Comparison of ENCODE assay signal across 22 mouse cellular contexts in genomic region chr7:127817053-127817452, GRCm38 (mm10). TPM values are rescaled to one million over a fixed set of nuclear protein-coding genes. Genes with fewer than 3 reads are reported as not detected.
A peak's percentile ranks its signal among the peaks of the same experiment; 100 is the strongest.
DNase-seq lines count a peak whose midpoint lies in the region; TF ChIP-seq lines count a peak whose summit lies in the region.
"Had no signal": no experiment of that assay in that cellular context is flagged by ENCODE, and none has a peak within 500 bp of the region (broad histone marks: within the 10 kb centered on the region; RNA-seq: fewer than 3 reads in every experiment).

No protein-coding gene starts in this region.

- no peaks in the 10 kb centered on the region for H3K9me3 ChIP-seq in ES-E14 (ENCODE audit: control insufficient read depth, insufficient read depth, low read depth, low read length)
- H3K9me3 ChIP-seq: embryonic facial prominence, embryonic 10.5 days; forebrain, embryonic 13.5 days; heart, embryonic 10.5 days; hindbrain, embryonic 12.5 days had no signal

- 16% methylated on average over 7 of the region's 7 CpGs for WGBS in cerebellum, adult 2 months

- TF ChIP-seq CTCF in cerebellum, adult 2 months (IDR thresholded peaks at IDR 0.05; ENCODE audit: borderline replicate concordance, insufficient read depth, low read depth, low read length) = no peak
- TF ChIP-seq CTCF in gastrocnemius, adult 2 months (IDR thresholded peaks at IDR 0.05) = no peak

- no peaks in the 10 kb centered on the region for H3K27me3 ChIP-seq in cerebellum, adult 2 months (ENCODE audit: control insufficient read depth, insufficient read depth, low read length)
- H3K27me3 ChIP-seq: CH12.LX; forebrain, embryonic 13.5 days; hindbrain, embryonic 12.5 days had no signal

- peaks cover 55% of the 10 kb centered on the region for H3K4me1 ChIP-seq in cerebellum, adult 2 months (ENCODE audit: control insufficient read depth, insufficient read depth, low read length)
- peaks cover 1 to 14% of the 10 kb centered on the region in 2 experiments; a peak in 2 of 4 replicates for H3K4me1 ChIP-seq in ES-E14 (ENCODE audit: control insufficient read depth in 2 of 2, insufficient read depth in 2 of 2, low read length in 2 of 2, poor library complexity in 1 of 2)
- H3K4me1 ChIP-seq in brown adipose tissue, adult 24 weeks (ENCODE audit: control insufficient read depth, insufficient read depth, insufficient read length, low read length) = peaks cover 29% of the 10 kb centered on the region

- no peaks in the 10 kb centered on the region for H3K36me3 ChIP-seq in ES-E14 (ENCODE audit: control insufficient read depth, insufficient read depth, low read length, poor library complexity, severe bottlenecking)

- no peak overlapping the region for H3K4me3 ChIP-seq in cerebellum, adult 2 months (replicated peaks; ENCODE audit: insufficient read depth, low read depth, low read length)
- H3K4me3 ChIP-seq in gastrocnemius, adult 2 months = no peak overlapping the region
- no peak overlapping the region for H3K4me3 ChIP-seq in ES-E14 (ENCODE audit: insufficient read depth in 1 of 2, low read depth in 1 of 2, low read length in 2 of 2, poor library complexity in 1 of 2, severe bottlenecking in 1 of 2)
- H3K4me3 ChIP-seq in brown adipose tissue, adult 24 weeks (ENCODE audit: insufficient read depth, low read depth, low read length) = no peak overlapping the region
- H3K4me3 ChIP-seq: embryonic facial prominence, embryonic 10.5 days; forebrain, embryonic 13.5 days; heart, embryonic 10.5 days; hindbrain, embryonic 12.5 days had no signal

- DNase-seq in cerebellum, adult 2 months = peak; percentile 55 to 62
- DNase-seq in cerebellum, adult 11 months = no peak
- no peak for DNase-seq in gastrocnemius, adult 2 months
- DNase-seq in gastrocnemius, postnatal 10 days = no peak
- no peak for DNase-seq in ES-E14 (ENCODE audit: low read depth, low spot score)
- no peak for DNase-seq in urinary bladder, postnatal 36 days (ENCODE audit: low spot score in 2 of 2)
- no peak for DNase-seq in adrenal gland, adult 18-20 months (ENCODE audit: low spot score in 2 of 2)
- DNase-seq: adrenal gland, adult 8-10 months; heart, postnatal 4 days; kidney, adult 8-10 months had no signal

- no peak overlapping the region for H3K9ac ChIP-seq in ES-E14 (ENCODE audit: insufficient read depth, low read depth, low read length, poor library complexity, severe bottlenecking)
- H3K9ac ChIP-seq: hindbrain, embryonic 12.5 days had no signal

- H3K27ac ChIP-seq in cerebellum, adult 2 months (ENCODE audit: insufficient read depth, low read length) = peak overlapping the region; percentile 49
- peak overlapping the region; percentile 50 for H3K27ac ChIP-seq in gastrocnemius, adult 2 months
- H3K27ac ChIP-seq in ES-E14 (ENCODE audit: insufficient read depth, low read depth, low read length, poor library complexity, severe bottlenecking) = no peak overlapping the region
- peak overlapping the region; percentile 62 for H3K27ac ChIP-seq in brown adipose tissue, adult 24 weeks (replicated peaks; ENCODE audit: low read depth, low read length)
- H3K27ac ChIP-seq: embryonic facial prominence, embryonic 10.5 days; forebrain, embryonic 13.5 days; heart, embryonic 10.5 days; hindbrain, embryonic 12.5 days had no signal

- intact Hi-C loops in gastrocnemius, adult 2 months (cut with DNase I) = no loop called here

- no peak for TF ChIP-seq POLR2A in cerebellum, adult 2 months (IDR thresholded peaks at IDR 0.05; ENCODE audit: borderline replicate concordance, insufficient read depth, low read length)

- in situ Hi-C loops in ES-E14 (cut with MboI; ENCODE audit: low sequenced_read_pairs in 2 of 2, unreplicated experiment in 2 of 2) = no loop called here

TF ChIP-seq in ES-E14, 5 proteins besides CTCF, POLR2A, EP300 and RAD21:
- TF ChIP-seq ZNF384 (IDR thresholded peaks at IDR 0.05; ENCODE audit: low read depth, low read length) (0 out of 2 replicates have a peak, but pooled peaks have one; percentile 4), CHD2 (IDR thresholded peaks at IDR 0.05; ENCODE audit: low read depth, low read length) (no peak)

RNA-seq across cellular contexts. Expression of gene Stx4a, which starts 7.0 kb away (rescaled TPM):
- polyA plus RNA-seq in cerebellum, adult 2 months (2012; rRNA removed) = 127 and 153 TPM in 2 replicates
- total RNA-seq in gastrocnemius, adult 2 months (2021) = 10 to 100 TPM; 55.4 to 59.0 TPM
- total RNA-seq in gastrocnemius, postnatal 10 days (2021) = 10 to 100 TPM; 52.6 to 69.7 TPM
- total RNA-seq in ES-E14 (2012; rRNA removed) = 20.9 and 23.7 TPM in 2 replicates
- polyA plus RNA-seq in brown adipose tissue, adult 24 weeks (2012; ENCODE audit: insufficient read depth, insufficient read length, missing spikeins) = 89.1 and 91.8 TPM in 2 replicates
- 100 to 1,000 TPM in 1 of 2 experiments, 10 to 100 TPM in 1; 99.2 to 104 TPM for total RNA-seq in adrenal gland, adult 18-20 months (2021)

RNA-seq across cellular contexts. Expression of gene Stx1b, which starts 7.3 kb away (rescaled TPM):
- 452 and 453 TPM in 2 replicates for polyA plus RNA-seq in cerebellum, adult 2 months (2012; rRNA removed)
- 1 to 10 TPM; 1.0 TPM for total RNA-seq in gastrocnemius, adult 2 months (2021)
- total RNA-seq in gastrocnemius, postnatal 10 days (2021) = 1 to 10 TPM; 3.0 to 4.6 TPM
- 1.4 and 1.7 TPM in 2 replicates for total RNA-seq in ES-E14 (2012; rRNA removed)
- 4.8 and 8.4 TPM in 2 replicates for polyA plus RNA-seq in brown adipose tissue, adult 24 weeks (2012; ENCODE audit: insufficient read depth, insufficient read length, missing spikeins)
- total RNA-seq in adrenal gland, adult 18-20 months (2021) = 1 to 10 TPM; 4.2 to 5.6 TPM

RNA-seq across cellular contexts. Expression of gene Hsd3b7, which starts 16.6 kb away (rescaled TPM):
- polyA plus RNA-seq in cerebellum, adult 2 months (2012; rRNA removed) = 30.4 and 39.6 TPM in 2 replicates
- total RNA-seq in gastrocnemius, adult 2 months (2021) = 1 to 10 TPM; 4.7 to 6.2 TPM
- 10 to 100 TPM in 1 of 2 experiments, 1 to 10 TPM in 1; 8.1 to 12.5 TPM for total RNA-seq in gastrocnemius, postnatal 10 days (2021)
- 14.7 and 22.5 TPM in 2 replicates for total RNA-seq in ES-E14 (2012; rRNA removed)
- polyA plus RNA-seq in brown adipose tissue, adult 24 weeks (2012; ENCODE audit: insufficient read depth, insufficient read length, missing spikeins) = 39.6 and 47.1 TPM in 2 replicates
- total RNA-seq in adrenal gland, adult 18-20 months (2021) = 10 to 100 TPM; 31.5 to 40.4 TPM

RNA-seq across cellular contexts. Expression of gene Gm49388, which starts 31.6 kb away (rescaled TPM):
- polyA plus RNA-seq in cerebellum, adult 2 months (2012; rRNA removed) = 0.46 and 0.47 TPM in 2 replicates
- 1 to 10 TPM; 1.9 to 2.1 TPM for total RNA-seq in gastrocnemius, adult 2 months (2021)
- total RNA-seq in gastrocnemius, postnatal 10 days (2021) = under 1 TPM in 1 of 2 experiments, not detected in 1; 0.47 TPM
- 1.5 and 1.9 TPM in 2 replicates for total RNA-seq in ES-E14 (2012; rRNA removed)
- polyA plus RNA-seq in brown adipose tissue, adult 24 weeks (2012; ENCODE audit: insufficient read depth, insufficient read length, missing spikeins) = 0.54 TPM in 1 of 2 replicates, not detected in the other
- total RNA-seq in adrenal gland, adult 18-20 months (2021) = 1 to 10 TPM; 2.4 to 3.0 TPM
- polyA plus RNA-seq: brain, embryonic 14.5 days; embryonic facial prominence, embryonic 10.5 days; embryonic facial prominence, embryonic 14.5 days; forebrain, embryonic 13.5 days; heart, embryonic 10.5 days; heart, embryonic 14.5 days; hindbrain, embryonic 12.5 days; hindbrain, embryonic 16.5 days; inflammation-experienced regulatory T-cells, adult 6 months; intestine, postnatal 0 days had no signal

RNA-seq across cellular contexts. Expression of gene Setd1a, which starts 40.6 kb away (rescaled TPM):
- polyA plus RNA-seq in cerebellum, adult 2 months (2012; rRNA removed) = 23.1 and 25.5 TPM in 2 replicates
- total RNA-seq in gastrocnemius, adult 2 months (2021) = 10 to 100 TPM; 15.3 to 20.8 TPM
- 10 to 100 TPM; 21.2 to 26.2 TPM for total RNA-seq in gastrocnemius, postnatal 10 days (2021)
- total RNA-seq in ES-E14 (2012; rRNA removed) = 22.6 and 24.4 TPM in 2 replicates
- polyA plus RNA-seq in brown adipose tissue, adult 24 weeks (2012; ENCODE audit: insufficient read depth, insufficient read length, missing spikeins) = 11.7 and 13.6 TPM in 2 replicates
- total RNA-seq in adrenal gland, adult 18-20 months (2021) = 10 to 100 TPM; 30.3 to 40.4 TPM

Comparison
In these comparisons a context has a peak if more than half of its experiments do, and no peak if none do; other contexts are left out.
1. DNase-seq: peak in cerebellum, adult 2 months (2 of 2); none in cerebellum, adult 11 months (single experiment), gastrocnemius, adult 2 months (single experiment), gastrocnemius, postnatal 10 days (single experiment), ES-E14 (single experiment), urinary bladder, postnatal 36 days (0 of 2) and adrenal gland, adult 18-20 months (0 of 2).